Mouse (Mus musculus): ENCODE measurements around the gene Arhgap28. TPM values are rescaled to one million over a fixed set of nuclear protein-coding genes. Genes with fewer than 3 reads are reported as not detected.

The Arhgap28 gene
- polyA plus RNA-seq, 1 experiment: 0.77 TPM

GRCm38 (mm10) chr17:67838948-67839347 is 165.0 kb downstream of the Arhgap28 start:
- no peak for DNase-seq
- Histone ChIP-seq H3K4me1 (replicated peaks; ENCODE audit: control insufficient read depth, insufficient read depth, low read length) (no peaks in the 10 kb centered on the region), H3K4me3 (ENCODE audit: control insufficient read depth, insufficient read depth, low read length) (no peak overlapping the region), H3K27ac (ENCODE audit: control insufficient read depth, insufficient read depth, low read length) (no peak overlapping the region), H3K36me3 (ENCODE audit: control insufficient read depth, insufficient read depth, low read length) (no peaks in the 10 kb centered on the region), H3K27me3 (ENCODE audit: control insufficient read depth, insufficient read depth, low read length) (no peaks in the 10 kb centered on the region)
- TF ChIP-seq POLR2A (IDR thresholded peaks at IDR 0.05; ENCODE audit: control insufficient read depth, extremely low read depth, insufficient read depth, low read length, poor library complexity) (no peak), CTCF (IDR thresholded peaks at IDR 0.05; ENCODE audit: borderline replicate concordance, control insufficient read depth, extremely low read depth, insufficient read depth, low read length, poor library complexity) (no peak)
- WGBS: 81% methylated on average over 13 of the region's 13 CpGs

GRCm38 (mm10) chr17:67837351-67838090 is 166.4 kb downstream of the Arhgap28 start:
- TF ChIP-seq POLR2A (IDR thresholded peaks at IDR 0.05; ENCODE audit: control insufficient read depth, extremely low read depth, insufficient read depth, low read length, poor library complexity): no peak
- TF ChIP-seq CTCF (IDR thresholded peaks at IDR 0.05; ENCODE audit: borderline replicate concordance, control insufficient read depth, extremely low read depth, insufficient read depth, low read length, poor library complexity): no peak
- no peak overlapping the region for H3K4me3 ChIP-seq (ENCODE audit: control insufficient read depth, insufficient read depth, low read length)
- H3K27ac ChIP-seq (ENCODE audit: control insufficient read depth, insufficient read depth, low read length): no peak overlapping the region
- H3K4me1 ChIP-seq (replicated peaks; ENCODE audit: control insufficient read depth, insufficient read depth, low read length): no peaks in the 10 kb centered on the region
- H3K36me3 ChIP-seq (ENCODE audit: control insufficient read depth, insufficient read depth, low read length): no peaks in the 10 kb centered on the region
- WGBS: 66% methylated on average over 17 of the region's 17 CpGs
- H3K27me3 ChIP-seq (ENCODE audit: control insufficient read depth, insufficient read depth, low read length): no peaks in the 10 kb centered on the region
- DNase-seq: peak; percentile 12

- no peaks in the 10 kb centered on the region for H3K36me3 ChIP-seq (ENCODE audit: control insufficient read depth, insufficient read depth, low read length)
- no peak for TF ChIP-seq POLR2A (IDR thresholded peaks at IDR 0.05; ENCODE audit: control insufficient read depth, extremely low read depth, insufficient read depth, low read length, poor library complexity)
- no peak for TF ChIP-seq CTCF (IDR thresholded peaks at IDR 0.05; ENCODE audit: borderline replicate concordance, control insufficient read depth, extremely low read depth, insufficient read depth, low read length, poor library complexity)
- no peaks in the 10 kb centered on the region for H3K4me1 ChIP-seq (replicated peaks; ENCODE audit: control insufficient read depth, insufficient read depth, low read length)
- H3K4me3 ChIP-seq (ENCODE audit: control insufficient read depth, insufficient read depth, low read length): no peak overlapping the region
- WGBS: 95% methylated on average over 20 of the region's 20 CpGs
- no peak for DNase-seq
- H3K27ac ChIP-seq (ENCODE audit: control insufficient read depth, insufficient read depth, low read length): no peak overlapping the region
- no peaks in the 10 kb centered on the region for H3K27me3 ChIP-seq (ENCODE audit: control insufficient read depth, insufficient read depth, low read length)
Observed at GRCm38 (mm10) chr17:67836146-67836895, 167.6 kb downstream of the Arhgap28 start.

GRCm38 (mm10) chr17:67827431-67827830 is 176.5 kb downstream of the Arhgap28 start:
- Histone ChIP-seq H3K27me3 (ENCODE audit: control insufficient read depth, insufficient read depth, low read length) (no peaks in the 10 kb centered on the region), H3K4me1 (replicated peaks; ENCODE audit: control insufficient read depth, insufficient read depth, low read length) (no peaks in the 10 kb centered on the region), H3K27ac (ENCODE audit: control insufficient read depth, insufficient read depth, low read length) (no peak overlapping the region), H3K36me3 (ENCODE audit: control insufficient read depth, insufficient read depth, low read length) (no peaks in the 10 kb centered on the region), H3K4me3 (ENCODE audit: control insufficient read depth, insufficient read depth, low read length) (no peak overlapping the region)
- DNase-seq: no peak
- TF ChIP-seq CTCF (IDR thresholded peaks at IDR 0.05; ENCODE audit: borderline replicate concordance, control insufficient read depth, extremely low read depth, insufficient read depth, low read length, poor library complexity): no peak
- no peak for TF ChIP-seq POLR2A (IDR thresholded peaks at IDR 0.05; ENCODE audit: control insufficient read depth, extremely low read depth, insufficient read depth, low read length, poor library complexity)
- 95% methylated on average over 3 of the region's 3 CpGs for WGBS

GRCm38 (mm10) chr17:67816916-67817315 is 187.0 kb downstream of the Arhgap28 start:
- no peaks in the 10 kb centered on the region for H3K4me1 ChIP-seq (replicated peaks; ENCODE audit: control insufficient read depth, insufficient read depth, low read length)

GRCm38 (mm10) chr17:67815720-67816119 is 188.2 kb downstream of the Arhgap28 start:
- Histone ChIP-seq H3K4me1 (replicated peaks; ENCODE audit: control insufficient read depth, insufficient read depth, low read length) (no peaks in the 10 kb centered on the region), H3K4me3 (ENCODE audit: control insufficient read depth, insufficient read depth, low read length) (no peak overlapping the region), H3K27me3 (ENCODE audit: control insufficient read depth, insufficient read depth, low read length) (no peaks in the 10 kb centered on the region), H3K27ac (ENCODE audit: control insufficient read depth, insufficient read depth, low read length) (no peak overlapping the region), H3K36me3 (ENCODE audit: control insufficient read depth, insufficient read depth, low read length) (no peaks in the 10 kb centered on the region)
- no peak for TF ChIP-seq CTCF (IDR thresholded peaks at IDR 0.05; ENCODE audit: borderline replicate concordance, control insufficient read depth, extremely low read depth, insufficient read depth, low read length, poor library complexity)
- TF ChIP-seq POLR2A (IDR thresholded peaks at IDR 0.05; ENCODE audit: control insufficient read depth, extremely low read depth, insufficient read depth, low read length, poor library complexity): no peak
- no peak for DNase-seq
- 97% methylated on average over 11 of the region's 11 CpGs for WGBS

More at GRCm38 (mm10) chr17:67816916-67817315, 187.0 kb downstream of the Arhgap28 start:
- Histone ChIP-seq H3K4me3 (ENCODE audit: control insufficient read depth, insufficient read depth, low read length) (no peak overlapping the region), H3K36me3 (ENCODE audit: control insufficient read depth, insufficient read depth, low read length) (no peaks in the 10 kb centered on the region), H3K27me3 (ENCODE audit: control insufficient read depth, insufficient read depth, low read length) (no peaks in the 10 kb centered on the region), H3K27ac (ENCODE audit: control insufficient read depth, insufficient read depth, low read length) (no peak overlapping the region)
- 94% methylated on average over 10 of the region's 10 CpGs for WGBS
- TF ChIP-seq POLR2A (IDR thresholded peaks at IDR 0.05; ENCODE audit: control insufficient read depth, extremely low read depth, insufficient read depth, low read length, poor library complexity) (no peak), CTCF (IDR thresholded peaks at IDR 0.05; ENCODE audit: borderline replicate concordance, control insufficient read depth, extremely low read depth, insufficient read depth, low read length, poor library complexity) (no peak)
- no peak for DNase-seq

Measured in thymus, adult 2 months (tissue).